Mouse (Mus musculus): ENCODE measurements around the gene Cdca3. TPM values are rescaled to one million over a fixed set of nuclear protein-coding genes. Genes with fewer than 3 reads are reported as not detected.

Cdca3 gene
- polyA plus RNA-seq, 1 experiment from 2014 or later = 138 TPM

- H3K36me3 ChIP-seq (ENCODE audit: control insufficient read depth, insufficient read depth, low read length) = 0 out of 2 replicates have a peak, but pooled peaks cover 6% of the 10 kb centered on the region
- peak within 1 kb of the TSS; percentile 37 for H3K9ac ChIP-seq (ENCODE audit: low read length)
- no peaks in the 10 kb centered on the region for H3K9me3 ChIP-seq (replicated peaks; ENCODE audit: control insufficient read depth, low read length)
- no peak within 1 kb of the TSS for H3K27ac ChIP-seq (ENCODE audit: low read length)
- no peaks in the 10 kb centered on the region for H3K27me3 ChIP-seq (ENCODE audit: control insufficient read depth, insufficient read depth, low read length)
- 28% methylated on average over 15 of the region's 15 CpGs for WGBS
- peaks cover 18% of the 10 kb centered on the region for H3K4me1 ChIP-seq (ENCODE audit: control insufficient read depth, insufficient read depth, low read length)
- no peak within 1 kb of the TSS for H3K4me2 ChIP-seq (ENCODE audit: low read depth, low read length)
- no peak within 1 kb of the TSS for H3K4me3 ChIP-seq (replicated peaks; ENCODE audit: low read length)
- ATAC-seq (ENCODE audit: insufficient read depth, low FRiP score) = peak; percentile 7; the same call in 1 of the 2 replicates
These were observed 11.2 kb downstream of the Cdca3 start, which contains the start of gene Gnb3 for GRCm38 (mm10) chr6:124840241-124841167. Gene Gnb3 (minus strand): TSS chr6:124840275.

DNA sequence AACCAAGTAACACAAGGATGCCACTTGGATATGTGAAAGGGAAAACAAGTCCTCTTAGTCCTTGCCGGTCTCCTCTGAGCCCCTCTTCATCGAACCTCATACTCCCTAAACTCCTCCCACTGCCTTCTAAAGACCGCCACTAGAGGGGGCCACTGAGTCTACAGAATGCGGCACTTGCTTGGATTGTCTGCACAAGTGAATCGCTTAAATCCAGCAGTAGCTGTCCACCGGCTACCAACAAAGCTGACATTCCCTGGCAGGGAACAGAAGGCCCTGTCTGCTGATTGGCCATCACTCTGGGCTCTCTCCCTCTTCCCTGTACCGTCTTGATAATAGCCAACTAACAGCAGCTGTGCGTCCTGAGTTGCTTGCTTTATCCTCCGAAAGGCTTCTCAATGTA is 18.0 kb downstream of the Cdca3 start:
- 0 out of 2 replicates have a peak, but pooled peaks cover 6% of the 10 kb centered on the region for H3K36me3 ChIP-seq (ENCODE audit: control insufficient read depth, insufficient read depth, low read length)
- no peak overlapping the region for H3K4me2 ChIP-seq (ENCODE audit: low read depth, low read length)
- H3K4me3 ChIP-seq (replicated peaks; ENCODE audit: low read length) = no peak overlapping the region
- H3K27ac ChIP-seq (ENCODE audit: low read length) = no peak overlapping the region
- 10% methylated on average over 9 of the region's 9 CpGs for WGBS
- H3K9ac ChIP-seq (ENCODE audit: low read length) = peak overlapping the region; percentile 35; the same call in 1 of the 2 replicates
- ATAC-seq (ENCODE audit: insufficient read depth, low FRiP score) = peak; percentile 66; the same call in 1 of the 2 replicates
- H3K4me1 ChIP-seq (ENCODE audit: control insufficient read depth, insufficient read depth, low read length) = no peaks in the 10 kb centered on the region
- H3K9me3 ChIP-seq (replicated peaks; ENCODE audit: control insufficient read depth, low read length) = no peaks in the 10 kb centered on the region
- no peaks in the 10 kb centered on the region for H3K27me3 ChIP-seq (ENCODE audit: control insufficient read depth, insufficient read depth, low read length)

- Histone ChIP-seq H3K4me1 (ENCODE audit: control insufficient read depth, insufficient read depth, low read length) (no peaks in the 10 kb centered on the region; the same call in 1 of the 2 replicates), H3K9ac (ENCODE audit: low read length) (no peak overlapping the region), H3K4me3 (replicated peaks; ENCODE audit: low read length) (no peak overlapping the region), H3K36me3 (ENCODE audit: control insufficient read depth, insufficient read depth, low read length) (no peaks in the 10 kb centered on the region), H3K27me3 (ENCODE audit: control insufficient read depth, insufficient read depth, low read length) (no peaks in the 10 kb centered on the region), H3K4me2 (ENCODE audit: low read depth, low read length) (no peak overlapping the region), H3K9me3 (replicated peaks; ENCODE audit: control insufficient read depth, low read length) (no peaks in the 10 kb centered on the region), H3K27ac (ENCODE audit: low read length) (no peak overlapping the region)
- 54% methylated on average over 8 of the region's 8 CpGs for WGBS
- ATAC-seq (ENCODE audit: insufficient read depth, low FRiP score) = no peak
These were observed 21.2 kb downstream of the Cdca3 start for GRCm38 (mm10) chr6:124850535-124850934.

DNA sequence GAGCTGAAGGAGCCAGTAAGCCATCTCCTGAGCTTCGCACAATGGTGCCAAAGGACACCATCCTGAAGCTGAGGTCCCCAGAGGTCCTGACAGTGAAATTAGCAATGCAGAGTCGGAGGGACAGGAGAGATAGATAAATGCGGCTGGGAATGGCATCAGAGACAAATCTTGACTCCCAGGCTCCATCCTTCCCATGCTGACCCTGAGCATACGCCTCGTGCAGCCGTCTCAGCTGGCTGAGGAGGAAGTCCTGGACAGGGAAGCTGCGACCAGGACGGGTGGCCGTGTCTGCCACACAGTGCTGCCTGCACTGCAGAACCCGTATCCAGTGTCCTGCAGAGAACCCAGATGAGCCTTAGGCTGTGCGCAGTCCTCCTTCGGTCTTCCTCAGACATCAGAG is 25.3 kb downstream of the Cdca3 start:
- no peak for ATAC-seq (ENCODE audit: insufficient read depth, low FRiP score)
- Histone ChIP-seq H3K9ac (ENCODE audit: low read length) (no peak overlapping the region; the same call in 1 of the 2 replicates), H3K4me2 (ENCODE audit: low read depth, low read length) (no peak overlapping the region), H3K4me1 (ENCODE audit: control insufficient read depth, insufficient read depth, low read length) (peaks cover 18% of the 10 kb centered on the region), H3K4me3 (replicated peaks; ENCODE audit: low read length) (no peak overlapping the region), H3K27me3 (ENCODE audit: control insufficient read depth, insufficient read depth, low read length) (peaks cover 8% of the 10 kb centered on the region; the same call in 1 of the 2 replicates), H3K9me3 (replicated peaks; ENCODE audit: control insufficient read depth, low read length) (no peaks in the 10 kb centered on the region), H3K27ac (ENCODE audit: low read length) (no peak overlapping the region), H3K36me3 (ENCODE audit: control insufficient read depth, insufficient read depth, low read length) (no peaks in the 10 kb centered on the region)
- 68% methylated on average over 12 of the region's 12 CpGs for WGBS

- peaks cover 8% of the 10 kb centered on the region; the same call in 1 of the 2 replicates for H3K27me3 ChIP-seq (ENCODE audit: control insufficient read depth, insufficient read depth, low read length)
- WGBS = 10% methylated on average over 14 of the region's 14 CpGs
- H3K9me3 ChIP-seq (replicated peaks; ENCODE audit: control insufficient read depth, low read length) = no peaks in the 10 kb centered on the region
- no peaks in the 10 kb centered on the region for H3K36me3 ChIP-seq (ENCODE audit: control insufficient read depth, insufficient read depth, low read length)
- peak overlapping the region; percentile 77 for H3K4me3 ChIP-seq (replicated peaks; ENCODE audit: low read length)
- peak overlapping the region; percentile 94; the same call in 1 of the 2 replicates for H3K9ac ChIP-seq (ENCODE audit: low read length)
- peak overlapping the region; percentile 95 for H3K27ac ChIP-seq (ENCODE audit: low read length)
- ATAC-seq (ENCODE audit: insufficient read depth, low FRiP score) = peak; percentile 48; the same call in 1 of the 2 replicates
- H3K4me2 ChIP-seq (ENCODE audit: low read depth, low read length) = peak overlapping the region; percentile 81
- peaks cover 18% of the 10 kb centered on the region for H3K4me1 ChIP-seq (ENCODE audit: control insufficient read depth, insufficient read depth, low read length)
These were observed 27.0 kb downstream of the Cdca3 start for GRCm38 (mm10) chr6:124856321-124856720.

DNA sequence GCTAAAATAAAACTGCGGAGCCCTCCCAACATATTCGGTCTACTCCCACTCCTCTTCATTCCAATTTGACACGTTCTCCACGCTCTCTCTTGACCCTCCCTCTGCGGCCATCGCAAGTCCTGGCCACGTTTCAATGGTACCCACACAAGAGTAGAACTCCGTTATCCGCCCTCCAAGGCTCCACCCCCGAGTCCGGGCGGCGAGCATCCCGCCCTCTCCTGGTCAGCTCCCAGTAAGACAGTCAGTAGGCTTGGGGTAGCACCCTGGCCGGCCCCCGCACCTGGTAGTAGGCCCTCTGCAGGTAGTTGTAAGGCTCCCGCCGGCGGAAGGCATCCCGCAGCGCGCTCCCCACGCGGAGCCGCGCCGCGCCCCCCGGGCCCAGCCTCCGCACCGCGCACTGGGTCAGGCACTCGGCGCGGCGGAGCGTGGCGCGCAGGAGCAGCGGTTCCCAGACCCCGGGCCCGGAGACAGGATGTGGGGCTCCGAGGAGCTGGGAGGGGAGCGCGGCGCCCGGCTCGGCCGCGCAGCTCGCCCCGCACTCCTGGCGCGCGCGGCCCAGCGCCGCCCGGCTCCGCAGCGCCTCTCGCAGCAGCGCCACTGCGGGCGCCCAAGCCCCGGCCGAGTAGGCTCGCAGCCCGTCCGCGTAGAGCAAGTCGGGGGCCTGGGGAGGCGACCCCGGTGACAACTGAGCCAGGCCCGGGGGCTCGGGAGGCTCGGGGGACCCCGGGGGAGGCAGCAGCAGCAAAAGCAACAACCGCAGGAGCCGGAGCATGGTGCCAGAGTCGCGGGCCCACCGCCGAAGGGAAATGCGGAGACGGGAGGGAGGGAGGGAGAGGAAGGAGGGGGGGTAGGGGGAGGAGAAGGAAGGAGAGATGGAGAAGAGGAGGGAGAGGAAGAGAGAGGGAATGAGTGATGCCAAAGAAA is 27.8 kb downstream of the Cdca3 start, which contains the start of gene P3h3:
P3h3 (minus strand) TSS at position 837 of the 924 bp plus-strand sequence.
- Histone ChIP-seq H3K4me1 (ENCODE audit: control insufficient read depth, insufficient read depth, low read length) (peaks cover 18% of the 10 kb centered on the region), H3K4me3 (replicated peaks; ENCODE audit: low read length) (peak within 1 kb of the TSS; percentile 77), H3K9ac (ENCODE audit: low read length) (peak within 1 kb of the TSS; percentile 94), H3K27ac (ENCODE audit: low read length) (peak within 1 kb of the TSS; percentile 95), H3K9me3 (replicated peaks; ENCODE audit: control insufficient read depth, low read length) (no peaks in the 10 kb centered on the region), H3K4me2 (ENCODE audit: low read depth, low read length) (peak within 1 kb of the TSS; percentile 81), H3K27me3 (ENCODE audit: control insufficient read depth, insufficient read depth, low read length) (peaks cover 8% of the 10 kb centered on the region; the same call in 1 of the 2 replicates), H3K36me3 (ENCODE audit: control insufficient read depth, insufficient read depth, low read length) (no peaks in the 10 kb centered on the region)
- WGBS = under 1% methylated on average over 86 of the region's 86 CpGs
- peak; percentile 85 for ATAC-seq (ENCODE audit: insufficient read depth, low FRiP score)

DNA sequence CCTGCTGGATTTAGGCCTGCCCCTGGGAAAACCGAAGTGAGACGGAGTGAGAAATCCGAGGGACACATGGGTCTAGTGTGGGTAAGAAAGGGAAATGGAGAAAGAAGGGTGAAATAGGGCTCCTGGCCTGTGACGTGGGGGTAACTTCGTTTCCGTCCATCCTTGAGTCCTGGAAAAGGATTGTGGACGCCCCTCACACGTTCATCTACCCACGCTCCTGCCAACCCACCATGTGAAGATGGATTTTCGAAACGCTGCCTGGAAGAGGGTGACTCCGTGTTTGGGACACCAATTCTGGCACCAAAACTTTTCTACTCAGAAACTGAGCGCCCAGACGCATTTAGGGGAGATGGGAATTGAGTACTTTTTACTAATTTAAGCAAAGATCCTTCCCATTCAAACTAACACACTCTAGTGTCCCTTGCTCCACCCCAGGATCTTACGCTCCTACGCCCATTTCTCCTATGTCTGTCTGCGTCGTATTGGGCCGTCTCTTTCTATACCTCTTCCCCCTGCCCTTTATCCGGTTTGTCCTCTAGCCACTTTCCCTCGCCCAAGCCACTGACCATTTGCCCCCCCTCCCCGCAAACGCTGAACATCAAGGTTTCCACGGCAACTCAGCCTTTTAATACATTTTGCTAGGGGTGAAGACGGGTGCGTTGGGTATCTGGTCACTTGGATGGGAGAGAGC is 28.6 kb downstream of the Cdca3 start:
- WGBS = 22% methylated on average over 26 of the region's 26 CpGs

More for the DNA sequence above, 28.6 kb downstream of the Cdca3 start:
- Histone ChIP-seq H3K27me3 (ENCODE audit: control insufficient read depth, insufficient read depth, low read length) (peaks cover 8% of the 10 kb centered on the region; the same call in 1 of the 2 replicates), H3K9me3 (replicated peaks; ENCODE audit: control insufficient read depth, low read length) (no peaks in the 10 kb centered on the region), H3K4me1 (ENCODE audit: control insufficient read depth, insufficient read depth, low read length) (peaks cover 18% of the 10 kb centered on the region), H3K4me2 (ENCODE audit: low read depth, low read length) (peak overlapping the region; percentile 81), H3K27ac (ENCODE audit: low read length) (peak overlapping the region; percentile 60), H3K4me3 (replicated peaks; ENCODE audit: low read length) (peak overlapping the region; percentile 77), H3K36me3 (ENCODE audit: control insufficient read depth, insufficient read depth, low read length) (no peaks in the 10 kb centered on the region), H3K9ac (ENCODE audit: low read length) (peak overlapping the region; percentile 94)
- ATAC-seq (ENCODE audit: insufficient read depth, low FRiP score) = no peak

All from stomach, embryonic 16.5 days (tissue).